Mouse (Mus musculus) midbrain, postnatal 0 days (tissue): ENCODE measurements around the gene Alpl. TPM values are rescaled to one million over a fixed set of nuclear protein-coding genes. Genes with fewer than 3 reads are reported as not detected.

Experiments
- ATAC-seq: fragments of 200-750 bp; cut with Nextera tagmentation; 2 replicates; pipeline ENCODE4 v1.8.0; 2017; ENCODE audit warnings: moderate number of reproducible peaks, mild to moderate bottlenecking, moderate TSS enrichment, moderate library complexity; ENCODE audit not compliant: low FRiP score
- DNase-seq: peaks from one replicate; pipeline ENCODE4 v3.0.0-alpha.2; 2015; ENCODE audit warnings: low spot score
- H3K27ac ChIP-seq: fragments of 300-500 bp; sonication (generic); 2 replicates; pipeline ENCODE4 v1.5.1; 2014; ENCODE audit warnings: low read depth, mild to moderate bottlenecking, low read length, mixed read lengths
- H3K27me3 ChIP-seq: fragments of 300-500 bp; sonication (generic); 2 replicates; pipeline ENCODE4 v1.6.1; 2014; ENCODE audit warnings: low read length, control low read depth, mixed read lengths; ENCODE audit not compliant: insufficient read depth
- H3K36me3 ChIP-seq: fragments of 300-500 bp; sonication (generic); 2 replicates; pipeline ENCODE4 v1.6.1; 2014; ENCODE audit warnings: low read length, control low read depth, mixed read lengths; ENCODE audit not compliant: insufficient read depth
- H3K4me1 ChIP-seq: fragments of 300-500 bp; sonication (generic); 2 replicates; pipeline ENCODE4 v1.6.1; 2014; ENCODE audit warnings: mild to moderate bottlenecking, control low read depth, antibody characterized with exemption, low read length, mixed read lengths; ENCODE audit not compliant: insufficient read depth
- H3K4me2 ChIP-seq: fragments of 300-500 bp; sonication (generic); 2 replicates; pipeline ENCODE4 v1.6.1; 2014; ENCODE audit warnings: low read depth, mild to moderate bottlenecking, low read length, mixed read lengths; ENCODE audit not compliant: poor library complexity, severe bottlenecking
- H3K4me3 ChIP-seq: fragments of 300-500 bp; sonication (generic); 2 replicates; pipeline ENCODE4 v1.5.1; 2014; ENCODE audit warnings: low read depth, mild to moderate bottlenecking, low read length, moderate library complexity
- H3K9ac ChIP-seq: fragments of 300-500 bp; sonication (generic); replicated peaks from 2 replicates; pipeline ENCODE4 v1.6.1; 2014; ENCODE audit warnings: mild to moderate bottlenecking, low read length, moderate library complexity, mixed read lengths; ENCODE audit not compliant: poor library complexity, severe bottlenecking
- H3K9me3 ChIP-seq: fragments of 300-500 bp; sonication (generic); 2 replicates; pipeline ENCODE4 v1.6.1; 2016; ENCODE audit warnings: low read length, control low read depth
- CTCF ChIP-seq: IDR thresholded peaks from 2 replicates; pipeline ENCODE4 v1.5.1; 2016; ENCODE audit warnings: antibody characterized with exemption, mild to moderate bottlenecking
- WGBS: fragments of 180-500 bp; shearing (Covaris S2); extraction: QIAGEN DNeasy Blood & Tissue Kit; methylation state at CpG from one replicate; pipeline ENCODE4 v1.1.7; 2014; 5-methylcytosine and 5-hydroxymethylcytosine counted together
- polyA plus RNA-seq: library from polyadenylated mRNA; unstranded; fragments of >200 nt; fragmentation: Nextera tagmentation; extraction: Ambion mirVana; gene quantifications from 2 replicates; pipeline ENCODE4 v1.2.1, GENCODE M21; 2015
- total RNA-seq: library from RNA; depleted of rRNA; stranded (reverse); fragments of >200 nt; gene quantifications from 2 replicates; pipeline ENCODE4 v1.2.3, GENCODE M21; 2014

Gene Alpl
- total and polyA plus RNA-seq, 2 experiments from 2014 or later: 14.3 to 16.1 TPM

GRCm38 (mm10) chr4:137765554-137765971 is 30.6 kb downstream of the Alpl start:
- 16% methylated on average over 7 of the region's 7 CpGs for WGBS
- Histone ChIP-seq H3K27me3 (no peaks in the 10 kb centered on the region), H3K27ac (peak overlapping the region; percentile 55; the same call in 1 of the 2 replicates), H3K36me3 (no peaks in the 10 kb centered on the region), H3K4me3 (no peak overlapping the region), H3K9me3 (no peaks in the 10 kb centered on the region), H3K9ac (no peak overlapping the region; the same call in 1 of the 2 replicates), H3K4me2 (no peak overlapping the region), H3K4me1 (no peaks in the 10 kb centered on the region)
- ATAC-seq: peak; percentile 87
- DNase-seq: peak; percentile 94
- TF ChIP-seq CTCF: no peak

DNA sequence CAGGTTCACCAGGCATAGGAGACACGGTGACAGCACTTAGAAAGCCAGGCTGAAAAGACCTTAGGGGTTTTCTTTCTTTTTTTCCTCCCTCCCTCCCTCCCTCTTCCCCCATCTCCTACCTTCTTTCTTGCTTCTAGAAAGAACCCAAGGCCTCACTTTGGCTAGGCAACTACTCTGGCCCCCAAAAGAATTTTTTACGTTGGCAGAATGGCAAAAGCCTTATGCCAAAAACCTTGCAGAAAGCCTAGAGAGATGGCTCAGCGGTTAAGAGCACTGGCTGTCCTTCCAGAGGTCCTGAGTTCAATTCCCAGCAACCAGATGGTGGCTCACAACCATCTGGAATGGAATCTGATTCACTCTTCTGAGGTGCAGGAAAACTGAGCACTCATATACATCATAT is 31.6 kb downstream of the Alpl start:
- Histone ChIP-seq H3K36me3 (no peaks in the 10 kb centered on the region), H3K9ac (no peak overlapping the region), H3K27me3 (no peaks in the 10 kb centered on the region), H3K4me1 (no peaks in the 10 kb centered on the region), H3K27ac (no peak overlapping the region), H3K4me3 (no peak overlapping the region), H3K9me3 (no peaks in the 10 kb centered on the region), H3K4me2 (no peak overlapping the region)
- peak; percentile 65 for DNase-seq
- no peak for TF ChIP-seq CTCF
- ATAC-seq: no peak
- 58% methylated on average over 3 of the region's 3 CpGs for WGBS

DNA sequence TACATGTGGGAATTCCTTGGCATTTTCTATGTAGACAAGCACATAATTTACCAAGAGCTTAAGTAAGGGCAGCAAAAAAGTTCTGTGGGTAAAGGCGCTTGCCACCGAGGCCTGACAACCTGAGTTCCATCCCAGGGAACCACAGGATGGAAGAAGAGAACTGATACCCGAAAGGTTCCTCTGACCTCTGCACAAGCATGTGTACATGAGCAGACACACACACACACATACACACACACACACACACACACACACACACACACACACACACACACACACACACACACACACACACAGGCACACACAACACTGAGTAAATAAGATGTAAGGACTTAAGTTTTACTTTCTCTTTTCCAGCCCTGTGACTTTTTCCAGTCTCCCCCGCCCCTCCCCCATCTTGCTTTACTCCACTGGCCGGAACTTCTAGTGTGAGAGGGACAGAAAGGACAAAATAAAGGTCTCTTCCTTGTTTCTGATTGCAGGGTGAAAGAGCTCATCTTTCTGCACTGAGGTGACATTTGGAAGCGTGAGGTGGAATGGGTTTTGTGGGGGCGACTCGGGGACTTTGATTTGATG is 32.2 kb downstream of the Alpl start:
- no peak overlapping the region for H3K9ac ChIP-seq
- no peak overlapping the region for H3K4me3 ChIP-seq
- no peaks in the 10 kb centered on the region for H3K27me3 ChIP-seq
- H3K4me2 ChIP-seq: no peak overlapping the region
- WGBS: 68% methylated on average over 8 of the region's 8 CpGs
- TF ChIP-seq CTCF: no peak
- no peaks in the 10 kb centered on the region for H3K9me3 ChIP-seq
- H3K27ac ChIP-seq: no peak overlapping the region
- DNase-seq: no peak
- H3K4me1 ChIP-seq: no peaks in the 10 kb centered on the region
- no peaks in the 10 kb centered on the region for H3K36me3 ChIP-seq
- ATAC-seq: no peak

DNA sequence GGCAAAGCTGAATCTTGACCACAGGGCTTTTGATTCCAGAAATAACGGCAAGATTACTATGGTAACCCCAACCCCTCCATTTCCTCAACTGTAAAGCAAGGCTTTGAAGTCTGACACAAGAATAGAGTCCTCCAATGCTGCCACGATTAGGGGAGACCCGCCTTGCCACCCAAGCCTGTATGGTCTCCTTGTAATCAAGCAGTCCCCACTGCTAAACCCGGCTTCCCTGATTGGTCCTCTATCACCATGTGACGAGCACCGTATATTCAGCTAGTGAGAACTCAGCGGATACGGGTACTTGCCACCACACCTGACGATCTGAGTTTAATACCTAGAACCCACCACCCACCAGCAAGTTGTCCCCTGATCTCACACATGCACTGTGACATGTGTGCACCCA is 33.3 kb downstream of the Alpl start:
- Histone ChIP-seq H3K36me3 (no peaks in the 10 kb centered on the region), H3K27me3 (no peaks in the 10 kb centered on the region), H3K9ac (no peak overlapping the region), H3K4me2 (no peak overlapping the region), H3K4me3 (no peak overlapping the region), H3K4me1 (no peaks in the 10 kb centered on the region), H3K9me3 (no peaks in the 10 kb centered on the region), H3K27ac (no peak overlapping the region)
- no peak for DNase-seq
- no peak for TF ChIP-seq CTCF
- no peak for ATAC-seq
- 66% methylated on average over 9 of the region's 9 CpGs for WGBS

DNA sequence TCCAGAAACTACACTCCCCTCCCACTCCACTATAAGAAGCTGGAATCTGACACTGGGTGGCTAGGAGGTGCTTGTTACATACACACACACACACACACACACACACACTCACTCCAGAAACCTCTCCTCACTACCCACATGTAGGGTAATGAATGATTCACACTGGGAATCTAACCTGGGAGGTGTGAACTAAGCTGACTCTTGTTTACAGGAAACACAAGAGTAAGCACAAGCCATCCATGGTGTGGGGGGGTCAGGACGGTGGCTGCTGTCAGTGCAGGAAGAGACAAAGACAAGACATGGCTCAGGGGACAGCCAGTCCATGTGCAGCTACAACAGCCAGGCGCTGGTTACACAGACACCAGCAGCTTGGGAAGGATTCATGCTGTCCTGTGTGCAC is 41.7 kb downstream of the Alpl start:
- Histone ChIP-seq H3K9ac (no peak overlapping the region), H3K27ac (no peak overlapping the region), H3K27me3 (no peaks in the 10 kb centered on the region), H3K4me2 (no peak overlapping the region), H3K4me3 (no peak overlapping the region), H3K9me3 (no peaks in the 10 kb centered on the region), H3K4me1 (no peaks in the 10 kb centered on the region), H3K36me3 (no peaks in the 10 kb centered on the region)
- DNase-seq: no peak
- ATAC-seq: no peak
- no peak for TF ChIP-seq CTCF
- WGBS: 72% methylated on average over 2 of the region's 2 CpGs

DNA sequence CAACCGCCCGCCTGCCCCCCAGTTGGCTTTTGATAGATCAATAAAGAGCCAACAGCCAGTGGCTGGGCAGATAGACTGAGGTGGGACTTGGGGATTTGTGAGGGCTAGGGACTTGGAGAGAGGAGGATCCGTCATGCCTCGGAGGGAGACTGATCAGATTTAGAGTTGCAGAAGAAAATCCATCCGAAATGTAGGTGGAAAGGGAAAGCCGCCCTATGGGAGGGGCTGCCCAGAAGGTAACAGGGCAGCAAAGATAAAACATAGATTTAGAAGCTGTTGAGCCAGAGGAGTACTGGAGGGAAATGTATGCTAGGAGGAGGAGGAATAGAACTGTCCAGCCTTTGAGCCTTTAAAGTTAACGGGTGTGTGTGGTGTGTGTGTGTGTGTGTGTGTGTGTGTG is 43.0 kb downstream of the Alpl start:
- no peak overlapping the region for H3K4me3 ChIP-seq
- ATAC-seq (no peak), DNase-seq (no peak)
- no peak overlapping the region for H3K9ac ChIP-seq
- WGBS: 60% methylated on average over 6 of the region's 7 CpGs
- no peaks in the 10 kb centered on the region for H3K9me3 ChIP-seq
- no peaks in the 10 kb centered on the region for H3K27me3 ChIP-seq
- no peaks in the 10 kb centered on the region for H3K4me1 ChIP-seq
- no peak overlapping the region for H3K27ac ChIP-seq
- no peak for TF ChIP-seq CTCF
- H3K4me2 ChIP-seq: no peak overlapping the region
- no peaks in the 10 kb centered on the region for H3K36me3 ChIP-seq
